Mouse (Mus musculus): ENCODE data around the gene Sec14l2.

Sec14l2 gene

GRCm38 (mm10) chr11:4098816-4099215 is 24.4 kb downstream of the Sec14l2 start:
- in situ Hi-C loops (cut with MboI): no loop called here

- in situ Hi-C loops (cut with MboI): no loop called here
Observed at GRCm38 (mm10) chr11:4098120-4098519, 25.1 kb downstream of the Sec14l2 start.

- in situ Hi-C loops (cut with MboI): no loop called here
Observed at GRCm38 (mm10) chr11:4097091-4097621, 26.1 kb downstream of the Sec14l2 start.

GRCm38 (mm10) chr11:4096054-4096984 is 26.9 kb downstream of the Sec14l2 start:
- in situ Hi-C loops (cut with MboI): no loop called here

- in situ Hi-C loops (cut with MboI): no loop called here
Observed at GRCm38 (mm10) chr11:4095171-4096053, 27.8 kb downstream of the Sec14l2 start, which contains the start of gene Mtfp1. Mtfp1 (minus strand) TSS chr11:4095445.

GRCm38 (mm10) chr11:4094378-4095170 is 28.6 kb downstream of the Sec14l2 start:
- in situ Hi-C loops (cut with MboI): no loop called here

GRCm38 (mm10) chr11:4093459-4094377 is 29.5 kb downstream of the Sec14l2 start:
- in situ Hi-C loops (cut with MboI): no loop called here

- in situ Hi-C loops (cut with MboI): no loop called here
Observed at GRCm38 (mm10) chr11:4087267-4087666, 35.9 kb downstream of the Sec14l2 start.

- in situ Hi-C loops (cut with MboI): no loop called here
Observed at GRCm38 (mm10) chr11:4086246-4086645, 37.0 kb downstream of the Sec14l2 start.

GRCm38 (mm10) chr11:4083316-4084078 is 39.7 kb downstream of the Sec14l2 start:
- in situ Hi-C loops (cut with MboI): no loop called here

- in situ Hi-C loops (cut with MboI): no loop called here
Observed at GRCm38 (mm10) chr11:4080219-4080618, 43.0 kb downstream of the Sec14l2 start.

GRCm38 (mm10) chr11:4078267-4078933 is 44.8 kb downstream of the Sec14l2 start:
- in situ Hi-C loops (cut with MboI): no loop called here

GRCm38 (mm10) chr11:4076633-4077032 is 46.6 kb downstream of the Sec14l2 start:
- in situ Hi-C loops (cut with MboI): no loop called here

- in situ Hi-C loops (cut with MboI): no loop called here
Observed at GRCm38 (mm10) chr11:4069664-4070063, 53.6 kb downstream of the Sec14l2 start.

- in situ Hi-C loops (cut with MboI): no loop called here
Observed at GRCm38 (mm10) chr11:4064627-4065122, 58.5 kb downstream of the Sec14l2 start, which contains the start of gene Sec14l3. Sec14l3 (plus strand) TSS chr11:4064841.

GRCm38 (mm10) chr11:4062981-4063380 is 60.2 kb downstream of the Sec14l2 start:
- in situ Hi-C loops (cut with MboI): no loop called here

GRCm38 (mm10) chr11:4062523-4062922 is 60.7 kb downstream of the Sec14l2 start:
- in situ Hi-C loops (cut with MboI): no loop called here

GRCm38 (mm10) chr11:4060866-4061575 is 62.2 kb downstream of the Sec14l2 start:
- in situ Hi-C loops (cut with MboI): no loop called here
